Mouse (Mus musculus) activated CD4-positive, CD25-positive, alpha-beta regulatory T cell, adult 4 months (primary cell): ENCODE measurements at regions not wholly inside any gene's neighbourhood (a gene's known extent, or its start where the extent isn't known, plus 50 kb on each side); places are given as distances from the start of the nearest gene placed in this dataset.
A peak's percentile ranks its signal among the peaks of the same experiment; 100 is the strongest.

Experiments used
- ATAC-seq: one replicate; pipeline ENCODE4 v1.8.0; 2017

- ATAC-seq = no peak
Observed at GRCm38 (mm10) chr11:79823631-79824310, 138.4 kb downstream of the Utp6 start.

DNA sequence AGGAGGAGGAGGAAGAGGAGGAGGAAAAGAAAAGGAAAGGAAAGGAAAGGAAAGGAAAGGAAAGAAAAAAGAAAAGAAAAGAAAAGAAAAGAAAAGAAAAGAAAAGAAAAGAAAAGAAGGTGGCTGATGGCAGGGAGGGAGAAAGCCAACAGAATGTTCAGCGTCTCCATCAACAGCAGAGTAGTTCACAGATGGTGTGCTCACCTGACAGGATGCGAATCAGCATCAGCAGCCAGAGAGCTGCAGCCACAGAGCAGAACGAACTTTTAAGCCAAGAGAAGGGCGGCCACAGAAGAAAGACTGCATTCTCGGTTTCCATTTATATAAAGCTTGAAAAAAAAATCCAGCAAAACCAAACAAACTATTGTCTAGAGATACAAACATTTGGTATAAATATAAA lies 140.2 kb downstream of the Utp6 start:
- ATAC-seq = no peak

DNA sequence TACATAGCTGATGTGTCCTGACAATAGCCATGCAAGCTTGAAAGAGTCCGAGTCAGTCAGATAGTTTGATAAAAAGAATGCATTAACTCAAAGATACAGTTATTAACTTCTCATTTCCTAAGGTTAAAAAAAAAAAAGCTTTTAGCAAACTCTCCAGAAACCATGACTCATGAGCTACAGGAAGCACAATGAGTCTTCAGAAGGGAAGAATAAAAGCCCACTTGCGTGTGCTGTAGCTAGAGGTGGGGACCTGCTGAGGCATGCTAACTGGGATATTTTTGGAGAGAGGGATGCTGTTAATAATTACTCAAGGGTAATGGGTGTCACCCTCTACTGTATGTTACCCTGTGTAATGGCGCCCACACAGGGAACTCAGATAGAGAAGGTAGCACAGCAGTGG lies 147.0 kb downstream of the Utp6 start:
- ATAC-seq = no peak

DNA sequence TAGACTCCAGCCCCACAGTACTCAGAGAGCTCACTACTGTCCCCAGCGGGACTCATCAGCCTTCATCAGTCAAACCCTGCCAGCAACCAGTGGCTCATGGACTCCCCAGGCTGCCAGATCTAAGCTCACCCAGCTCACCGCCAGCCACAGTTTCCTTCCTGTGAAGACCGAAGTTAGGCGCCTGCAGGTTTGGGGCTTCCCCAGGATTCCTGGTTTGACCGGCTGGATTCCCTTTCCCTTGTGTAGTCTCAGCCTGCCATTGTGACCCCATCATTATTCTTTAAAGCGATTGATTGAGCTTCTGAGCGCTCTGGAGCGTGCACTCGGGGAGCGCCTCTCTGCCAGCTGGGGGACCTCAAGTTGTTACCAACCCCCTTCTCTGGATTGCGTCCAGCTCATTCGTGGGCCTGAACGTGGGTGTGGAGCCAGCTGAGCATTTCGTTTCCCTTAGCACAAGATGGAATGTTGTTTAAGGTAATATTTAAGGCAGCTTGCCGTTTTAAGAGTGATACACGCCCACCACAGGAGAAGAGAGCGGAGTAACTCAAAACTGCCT lies 155.2 kb downstream of the Utp6 start:
- peak; percentile 71 for ATAC-seq

DNA sequence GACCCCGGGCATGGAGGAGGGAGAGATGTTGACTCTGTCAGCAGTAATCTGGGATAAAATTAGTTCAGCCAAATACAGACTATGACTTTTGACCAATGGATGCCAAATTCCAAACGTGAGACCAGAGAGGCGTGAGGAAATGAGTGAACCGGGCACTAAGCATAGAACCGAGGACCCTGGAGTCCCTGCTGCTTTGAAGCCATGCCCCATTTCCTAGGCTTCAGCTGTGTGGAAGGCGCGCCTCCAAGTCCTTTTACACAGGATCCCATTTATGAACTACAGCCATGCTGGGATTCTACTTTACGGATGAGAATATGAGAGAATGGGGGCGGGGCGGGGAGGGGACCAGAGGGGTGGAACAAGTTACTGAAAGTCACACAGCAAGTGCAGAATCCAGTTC lies 155.8 kb downstream of the Utp6 start:
- no peak for ATAC-seq

GRCm38 (mm10) chr11:79805981-79806415 lies 156.2 kb downstream of the Utp6 start:
- ATAC-seq = no peak

GRCm38 (mm10) chr11:79803971-79804370 lies 158.2 kb downstream of the Utp6 start:
- no peak for ATAC-seq

DNA sequence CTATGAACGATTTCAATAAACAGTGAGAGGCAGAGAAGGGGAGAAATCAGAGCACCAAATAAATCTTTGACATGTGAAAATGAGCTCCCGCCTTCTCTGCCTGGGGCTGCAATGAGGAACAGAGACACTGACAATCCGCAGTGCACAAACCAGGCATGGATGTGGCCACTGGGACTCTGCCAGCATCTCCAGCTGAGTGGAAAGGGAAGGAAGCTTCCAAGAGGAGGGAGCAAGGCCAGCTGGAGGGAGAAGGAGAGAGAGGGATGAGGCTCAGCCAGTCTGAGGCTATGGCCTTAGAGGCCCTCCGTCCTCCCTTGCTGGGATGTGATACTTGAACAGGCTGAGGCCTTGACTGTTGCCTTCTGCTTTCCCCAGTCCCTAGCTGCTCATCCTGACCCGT lies 159.2 kb downstream of the Utp6 start:
- ATAC-seq = no peak

DNA sequence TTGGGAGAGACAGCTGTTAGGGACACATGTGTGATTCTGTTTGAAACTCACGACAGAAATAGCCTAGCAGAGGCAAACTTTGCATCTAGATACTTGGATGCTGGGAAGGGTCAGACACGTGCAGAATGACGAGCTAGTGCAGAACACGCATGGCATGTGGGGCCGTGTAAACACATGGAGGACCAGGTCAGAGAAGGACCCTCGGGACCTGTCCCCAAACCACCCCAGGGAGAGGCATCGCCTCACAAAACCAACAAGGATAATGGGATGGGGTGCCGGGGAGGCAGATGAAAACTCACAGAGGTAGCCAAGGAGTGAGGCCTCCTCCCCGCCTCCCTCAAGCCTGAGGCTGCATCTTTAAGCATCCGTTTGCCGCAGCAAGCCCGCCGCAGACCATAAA lies 159.6 kb downstream of the Utp6 start:
- ATAC-seq = no peak

DNA sequence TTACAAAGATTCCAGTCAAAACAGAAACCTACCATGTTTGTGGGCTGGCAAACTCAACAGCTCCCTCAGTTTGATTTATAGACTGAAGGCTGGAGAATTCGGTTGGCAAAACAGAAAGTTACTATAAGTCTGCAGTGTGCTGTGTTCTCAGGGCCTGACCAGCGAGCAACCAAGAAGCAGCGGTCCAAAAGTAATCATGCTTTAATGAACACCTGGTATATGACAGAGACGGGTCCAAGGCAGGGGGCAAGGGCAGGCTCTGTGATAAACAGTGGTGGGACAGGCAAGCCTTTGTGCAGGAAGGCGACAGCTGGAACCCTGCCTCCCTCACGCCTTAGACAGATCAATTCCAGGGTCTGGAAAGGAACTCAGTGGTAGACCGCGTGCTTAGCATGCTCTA lies 161.9 kb downstream of the Utp6 start:
- no peak for ATAC-seq

GRCm38 (mm10) chr11:79788251-79788741 lies 173.9 kb downstream of the Utp6 start:
- ATAC-seq = no peak

DNA sequence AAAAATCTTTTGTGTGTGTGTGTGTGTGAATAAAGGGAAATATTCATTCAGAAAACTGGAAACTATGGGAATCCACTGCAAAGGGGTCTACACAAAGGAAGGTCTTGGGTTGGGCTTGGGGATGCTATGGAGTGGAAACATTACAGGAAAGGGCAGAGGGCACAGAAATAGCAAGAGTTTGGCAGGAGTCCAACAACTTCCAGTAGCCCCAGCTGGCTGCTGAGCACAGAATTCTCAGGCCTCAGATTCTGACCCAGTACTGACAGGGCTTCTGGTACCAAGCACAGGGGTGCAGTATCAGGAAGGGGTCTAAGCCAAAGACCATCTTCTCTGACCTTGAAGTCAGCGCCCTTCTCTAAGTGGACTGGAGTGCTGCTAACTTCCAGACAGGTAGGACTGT lies 174.4 kb downstream of the Utp6 start:
- no peak for ATAC-seq

DNA sequence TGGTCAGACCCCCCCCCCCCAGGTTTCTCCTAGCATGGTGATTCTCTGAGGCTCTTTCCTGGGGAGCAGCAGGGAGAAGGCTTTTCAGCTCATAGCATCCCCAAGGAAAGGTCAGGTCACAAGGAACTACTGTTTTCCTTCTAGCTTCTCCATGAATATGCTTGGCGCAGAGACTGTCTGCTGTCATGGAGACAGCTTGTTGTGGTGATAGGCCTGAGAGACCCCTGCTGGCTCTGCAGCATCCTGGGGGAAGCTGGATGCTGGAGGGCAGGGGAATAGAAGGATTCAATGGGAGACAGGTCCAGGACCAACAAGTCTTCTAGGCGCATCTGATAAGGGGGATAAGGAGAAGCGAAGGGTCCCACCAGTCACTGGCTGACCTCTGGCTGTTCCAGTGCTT lies 178.1 kb downstream of the Utp6 start:
- no peak for ATAC-seq

GRCm38 (mm10) chr11:79781966-79782365 lies 180.2 kb downstream of the Utp6 start:
- ATAC-seq = no peak

DNA sequence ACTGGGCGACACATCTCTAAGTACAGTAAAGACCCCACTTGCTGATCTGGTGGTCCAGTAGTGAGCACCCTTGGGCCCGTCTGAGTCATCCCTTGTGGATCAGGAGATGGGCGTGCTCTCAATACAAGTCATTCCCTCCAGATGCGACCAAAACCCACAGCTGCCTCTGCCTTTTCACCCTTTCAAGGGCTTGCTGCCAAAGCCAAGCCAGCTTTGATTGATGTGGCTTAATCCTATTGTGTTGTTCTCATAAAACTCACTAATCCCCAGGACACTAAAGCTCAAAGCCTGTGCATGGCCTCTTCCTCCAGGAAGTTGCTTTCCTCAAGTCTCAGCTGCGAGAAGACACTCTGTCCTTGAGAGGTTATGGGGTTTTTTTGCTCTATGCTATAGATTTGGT lies 182.4 kb downstream of the Utp6 start:
- no peak for ATAC-seq

GRCm38 (mm10) chr11:79778522-79778921 lies 183.7 kb downstream of the Utp6 start:
- no peak for ATAC-seq

GRCm38 (mm10) chr11:79777988-79778387 lies 184.2 kb downstream of the Utp6 start:
- no peak for ATAC-seq

DNA sequence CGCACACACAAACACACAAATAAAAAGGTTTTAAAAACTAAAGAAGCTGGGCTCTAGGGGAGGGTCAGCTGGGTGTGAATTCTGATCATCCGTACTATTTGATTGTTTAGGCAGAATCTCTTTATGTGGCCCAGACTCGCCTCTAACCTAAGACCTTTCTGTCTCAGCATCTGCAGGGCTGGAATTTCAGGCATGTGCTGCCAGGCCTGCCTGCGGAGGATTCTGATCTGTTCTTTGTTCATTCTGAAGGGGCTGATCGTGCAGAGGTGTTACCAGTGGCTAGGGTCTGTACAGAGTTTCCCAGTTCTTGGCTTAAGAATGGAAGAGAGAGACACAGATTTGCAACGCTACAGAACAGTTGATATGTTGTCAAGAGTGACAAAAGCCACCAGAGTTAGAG lies 185.6 kb downstream of the Rab11fip4 start:
- no peak for ATAC-seq

DNA sequence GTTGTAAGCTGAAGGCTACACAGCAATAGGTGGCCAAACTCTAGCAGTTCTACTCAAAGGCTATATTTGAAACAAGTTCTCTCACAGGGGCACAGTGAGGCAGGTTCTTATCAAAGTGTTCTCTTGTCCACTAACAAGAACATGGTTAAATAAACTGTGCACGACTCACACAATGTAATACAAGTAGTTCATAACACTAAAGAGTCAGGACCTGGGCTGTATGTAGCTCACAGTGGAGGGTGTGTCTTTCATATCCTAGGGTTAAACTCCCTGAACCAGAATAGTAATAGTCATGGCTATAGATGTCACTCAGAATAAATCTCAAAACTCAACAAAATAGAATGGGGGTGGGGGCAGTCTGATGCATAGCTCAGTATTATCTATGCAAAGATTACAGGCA lies 182.7 kb downstream of the Rab11fip4 start:
- no peak for ATAC-seq

DNA sequence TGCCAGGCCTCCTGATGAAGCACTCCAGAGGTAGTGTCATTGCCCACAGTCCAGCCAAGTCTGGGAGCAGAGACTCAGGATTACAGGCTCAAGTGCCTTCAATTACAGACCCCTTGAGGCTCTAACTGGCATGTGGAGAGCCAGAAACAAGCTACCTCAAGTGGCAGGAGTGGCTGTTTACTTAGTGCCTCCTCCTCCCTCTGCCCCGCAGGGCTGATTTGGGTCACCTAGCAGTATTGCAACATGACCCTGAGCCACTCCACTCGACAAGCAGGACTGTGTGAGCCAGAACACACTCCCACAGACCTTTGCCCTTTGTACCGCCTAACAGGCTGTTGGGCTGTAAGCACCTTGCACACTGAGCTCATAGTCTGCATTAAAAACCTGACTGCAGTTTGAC lies 180.4 kb downstream of the Rab11fip4 start:
- no peak for ATAC-seq

DNA sequence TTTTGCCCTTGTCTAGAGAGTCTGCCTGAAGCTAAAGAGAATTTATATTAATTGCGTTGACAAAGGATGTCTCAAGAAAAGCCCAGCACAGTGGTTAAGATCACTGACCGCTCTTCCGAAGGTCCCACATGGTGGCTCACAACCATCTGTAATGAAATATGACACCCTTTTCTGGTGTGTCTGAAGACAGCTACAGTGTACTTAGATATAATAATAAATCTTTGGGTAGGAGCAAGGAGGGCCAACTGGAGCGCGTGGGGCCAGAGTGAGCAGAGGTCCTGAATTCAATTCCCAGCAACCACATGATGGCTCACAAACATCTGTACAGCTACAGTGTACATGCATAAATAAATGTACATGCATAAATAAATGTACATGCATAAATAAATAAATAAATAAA lies 176.1 kb downstream of the Rab11fip4 start:
- no peak for ATAC-seq

DNA sequence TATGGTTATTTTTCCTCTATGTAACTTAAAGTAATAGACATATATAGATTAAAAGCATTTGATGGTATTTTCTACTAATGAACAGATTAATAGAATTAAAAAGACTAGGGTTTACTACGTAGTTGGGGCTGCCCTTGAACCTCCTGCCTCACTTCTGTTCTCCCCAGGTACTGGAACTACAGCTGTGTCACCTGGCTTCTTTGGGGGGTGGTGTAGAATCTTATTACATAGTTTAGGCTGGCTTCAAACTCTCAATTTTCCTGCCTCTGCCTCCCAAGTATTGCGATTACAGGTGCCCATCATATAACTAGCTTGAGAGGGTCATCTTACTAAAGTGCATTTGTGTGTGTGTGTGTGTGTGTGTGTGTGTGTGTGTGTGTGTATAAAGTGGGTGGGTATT lies 175.0 kb downstream of the Rab11fip4 start:
- no peak for ATAC-seq

GRCm38 (mm10) chr11:79765396-79765795 lies 174.4 kb downstream of the Rab11fip4 start:
- no peak for ATAC-seq

DNA sequence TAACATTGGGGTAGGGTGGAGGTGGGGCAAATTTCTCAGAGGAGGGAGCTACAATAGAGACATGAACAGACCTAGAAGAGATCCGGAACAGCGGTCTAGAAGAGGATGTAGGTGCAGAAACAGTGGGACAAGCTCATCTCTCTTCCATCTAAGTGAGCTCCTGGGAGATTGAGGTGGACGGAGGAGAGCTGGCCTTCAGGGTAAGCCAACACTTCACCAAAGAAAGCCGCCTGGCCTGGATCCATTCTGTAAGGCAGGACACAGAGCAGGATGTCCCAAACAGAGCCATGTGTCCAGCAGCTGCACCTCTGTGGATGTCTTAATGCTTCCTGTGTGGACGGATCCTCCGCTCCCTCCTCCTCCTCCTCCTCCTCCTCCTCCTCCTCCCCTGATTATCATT lies 173.0 kb downstream of the Rab11fip4 start:
- ATAC-seq = no peak

GRCm38 (mm10) chr11:79762654-79763053 lies 171.6 kb downstream of the Rab11fip4 start:
- no peak for ATAC-seq
